Mouse (Mus musculus) telencephalon, adult 2 months (tissue): ENCODE data around the gene Cdc40.
A peak's percentile ranks its signal among the peaks of the same experiment; 100 is the strongest.

Source experiments
- DNase-seq: peaks from one replicate; pipeline ENCODE4 v3.0.0-alpha.2; 2011; ENCODE audit warnings: low read depth, low spot score

The Cdc40 gene

DNA sequence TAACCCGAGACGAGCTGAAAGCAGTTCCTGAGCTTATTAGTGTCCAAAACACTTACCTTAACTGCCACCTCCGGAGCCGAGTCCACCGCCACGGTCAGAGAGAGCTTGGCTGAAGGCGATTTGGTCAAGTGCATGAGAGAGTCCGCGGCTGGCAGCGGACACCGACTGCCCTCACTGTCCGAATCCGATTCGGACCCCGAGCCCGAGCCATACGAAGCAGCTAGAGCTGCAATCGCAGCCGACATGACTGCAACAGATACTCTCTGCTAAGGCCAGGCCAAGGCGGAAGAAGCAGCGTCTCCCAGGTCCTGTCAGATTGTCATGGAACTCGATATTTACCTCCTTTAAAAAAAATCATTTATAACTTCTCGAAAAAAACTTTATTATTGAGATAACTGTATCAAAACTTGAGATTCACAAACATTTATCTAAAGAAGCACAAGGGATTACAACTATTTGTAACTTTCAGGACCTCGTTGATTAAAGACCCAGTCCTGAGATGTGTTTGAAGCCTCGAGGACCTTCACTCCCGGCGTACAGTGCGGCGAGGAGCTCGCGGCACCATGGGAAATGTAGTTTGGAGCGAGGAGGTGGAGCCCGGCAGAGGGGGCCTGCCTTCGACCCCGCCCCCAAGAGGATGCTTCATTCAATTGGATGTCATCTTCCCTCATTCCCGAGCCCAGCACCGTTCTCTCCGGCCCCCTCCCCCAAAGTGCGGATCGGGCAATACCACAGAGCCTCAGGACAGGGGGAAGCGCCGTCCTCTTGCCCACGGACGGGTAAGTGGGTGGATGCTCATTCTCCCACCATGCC, at the start of gene Cdc40, which contains the start of gene Wasf1:
TSS of gene Cdc40 (minus strand) at position 481 of the 813 bp plus-strand sequence.
TSS of gene Wasf1 (plus strand) at position 645 of the 813 bp plus-strand sequence.
- peak; percentile 98 for DNase-seq

- no peak for DNase-seq
Observed at GRCm38 (mm10) chr10:40919464-40919863, 36.4 kb upstream of the Cdc40 start.

DNA sequence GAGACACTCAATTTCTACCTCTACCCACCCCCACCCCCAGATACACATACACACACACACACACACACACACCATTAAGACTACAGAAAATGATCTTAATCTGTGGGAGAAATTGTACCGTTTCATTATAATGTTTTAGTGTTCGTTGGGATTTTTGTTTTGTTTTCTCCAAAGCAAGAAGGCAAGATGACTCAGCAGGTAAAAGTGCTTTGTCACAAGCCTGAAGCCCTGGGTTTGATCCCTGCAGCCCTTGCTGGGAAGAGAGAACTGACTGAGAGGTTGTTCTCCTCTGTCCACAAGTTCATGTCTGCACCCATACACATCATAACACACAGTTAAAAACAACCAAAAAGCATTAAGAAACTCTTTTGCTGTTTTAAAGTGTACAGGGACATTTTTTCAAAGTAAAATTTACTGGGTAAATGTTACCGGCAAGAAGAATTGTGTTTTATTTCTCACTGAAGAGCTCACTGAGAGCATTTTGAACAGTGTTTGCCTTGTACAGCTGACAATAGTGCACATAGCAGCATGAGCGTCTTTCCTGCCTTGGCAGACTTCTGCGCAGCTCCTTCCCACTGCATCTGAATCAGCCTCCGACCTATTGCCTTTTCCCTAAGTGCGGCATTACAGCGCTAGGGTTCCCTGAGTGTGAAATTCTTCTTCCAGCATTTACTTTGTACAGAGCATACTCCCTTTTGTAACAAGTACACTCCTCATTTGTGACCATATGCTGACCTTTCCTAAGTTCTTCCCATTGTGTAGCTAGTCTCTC, 35.7 kb upstream of the Cdc40 start:
- no peak for DNase-seq

GRCm38 (mm10) chr10:40915240-40915639, 32.1 kb upstream of the Cdc40 start:
- no peak for DNase-seq

GRCm38 (mm10) chr10:40910811-40911210, 27.7 kb upstream of the Cdc40 start:
- DNase-seq = no peak

DNA sequence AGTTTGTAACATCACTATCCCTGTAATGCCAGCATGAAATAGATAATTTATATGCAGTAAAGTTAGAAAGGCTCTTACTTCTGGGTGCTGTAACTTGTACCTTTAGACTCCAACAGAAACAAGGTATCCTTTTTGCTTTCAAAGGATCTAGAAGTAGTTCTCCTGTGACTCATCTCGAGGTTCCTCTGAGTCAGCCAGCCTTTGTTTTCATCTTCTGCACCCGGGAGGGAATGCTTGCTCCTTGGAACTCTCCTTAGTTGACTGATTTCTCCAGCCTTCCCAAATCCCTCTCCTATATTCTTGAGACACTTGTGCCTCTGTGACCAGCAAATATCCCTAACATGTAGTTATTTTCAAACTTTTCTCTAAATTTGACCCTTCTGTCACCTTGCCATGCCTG, 25.5 kb upstream of the Cdc40 start:
- DNase-seq = no peak

GRCm38 (mm10) chr10:40906802-40907201, 23.7 kb upstream of the Cdc40 start:
- no peak for DNase-seq

GRCm38 (mm10) chr10:40906131-40906530, 23.0 kb upstream of the Cdc40 start:
- no peak for DNase-seq

- DNase-seq = no peak
Observed at GRCm38 (mm10) chr10:40901786-40902185, 18.7 kb upstream of the Cdc40 start.

DNA sequence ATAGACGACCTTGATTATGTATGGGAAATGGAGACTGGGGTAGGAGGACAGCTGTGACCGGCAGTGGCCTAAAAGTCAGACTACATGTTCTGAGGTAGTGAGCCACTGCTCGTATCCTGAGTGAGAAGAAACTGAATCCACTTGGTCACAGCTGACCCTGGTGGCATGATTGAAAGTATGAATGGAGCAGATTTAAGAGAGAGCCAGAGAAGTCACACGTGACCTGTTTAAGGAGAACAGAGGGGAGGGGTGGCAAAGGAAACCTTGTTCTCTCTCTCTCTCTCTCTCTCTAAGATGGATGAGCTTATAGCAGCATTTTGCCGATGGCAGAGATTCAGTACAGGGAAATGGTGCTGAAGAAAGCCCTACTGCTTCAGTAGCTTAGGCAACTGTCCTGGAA, 13.5 kb upstream of the Cdc40 start:
- DNase-seq = no peak

GRCm38 (mm10) chr10:40895765-40896164, 12.7 kb upstream of the Cdc40 start:
- DNase-seq = no peak

- peak; percentile 76 for DNase-seq
Observed at GRCm38 (mm10) chr10:40889146-40889545, 6.0 kb upstream of the Cdc40 start.

DNA sequence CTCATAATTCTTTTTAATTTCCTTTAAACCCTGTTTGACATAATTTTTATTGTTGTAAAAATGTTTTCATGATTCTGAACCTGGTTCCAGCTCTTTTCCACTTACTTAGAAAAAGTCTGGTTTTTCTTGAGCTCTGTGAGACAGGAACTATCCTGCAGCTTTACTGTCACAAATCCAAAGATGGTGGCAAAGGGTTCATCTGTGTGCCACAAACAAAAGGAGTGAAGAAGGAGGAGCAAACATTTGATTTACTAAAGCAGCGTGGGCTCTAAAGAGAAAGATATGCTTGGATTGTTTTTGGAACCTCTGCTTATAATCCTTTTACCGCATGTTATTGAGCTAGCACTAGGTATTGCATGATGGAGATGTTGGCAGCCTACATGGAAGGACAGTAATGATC, 4.2 kb upstream of the Cdc40 start:
- no peak for DNase-seq

DNA sequence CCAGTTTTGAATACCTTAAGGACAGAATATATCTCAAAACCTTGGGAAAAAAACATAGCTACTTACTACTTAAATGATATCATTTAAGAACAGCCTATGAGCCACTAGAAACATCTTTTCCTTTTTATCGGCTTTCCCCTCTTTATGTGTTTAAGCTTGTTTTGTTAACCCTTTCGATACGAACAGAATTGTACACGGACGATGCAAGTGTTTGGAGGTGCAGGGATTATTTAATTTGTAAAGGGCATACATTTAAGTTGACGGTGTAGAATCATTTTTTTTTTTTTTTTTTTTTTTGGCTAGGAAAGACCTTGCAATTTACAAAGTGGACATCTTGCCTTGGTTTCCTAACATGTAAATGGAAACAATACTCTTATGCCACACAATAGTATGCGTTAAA, 2.3 kb upstream of the Cdc40 start:
- no peak for DNase-seq

DNA sequence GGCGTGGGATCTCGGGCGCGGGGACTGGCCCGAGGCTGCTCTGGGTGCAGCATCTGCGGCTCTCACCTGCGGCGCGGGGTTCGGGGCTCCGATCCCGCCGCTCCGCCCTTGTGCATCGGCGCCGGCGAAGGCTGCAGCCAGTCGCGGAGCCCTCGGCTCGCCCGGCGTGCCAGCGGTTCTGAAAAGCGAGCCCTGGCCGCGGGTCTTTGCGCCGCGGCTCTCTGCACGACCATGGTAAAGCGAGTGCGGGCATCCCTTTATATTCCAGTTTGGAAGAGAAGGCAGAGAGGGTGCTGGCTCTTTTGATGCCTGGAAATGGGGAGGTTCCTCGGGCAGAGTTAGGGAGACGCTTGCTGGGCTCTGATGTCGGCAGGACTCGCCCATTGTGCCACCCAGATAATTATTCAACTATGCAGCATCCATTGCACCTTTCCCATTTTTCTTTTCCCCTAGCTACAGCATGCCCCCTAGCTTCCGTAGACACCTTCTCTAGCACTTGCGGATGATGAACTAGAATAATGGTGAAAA, 1.2 kb upstream of the Cdc40 start:
- DNase-seq = peak; percentile 61

GRCm38 (mm10) chr10:40883644-40884278, 650 bp upstream of the Cdc40 start:
- DNase-seq = no peak

GRCm38 (mm10) chr10:40882333-40882732, 778 bp downstream of the Cdc40 start:
- DNase-seq = no peak

DNA sequence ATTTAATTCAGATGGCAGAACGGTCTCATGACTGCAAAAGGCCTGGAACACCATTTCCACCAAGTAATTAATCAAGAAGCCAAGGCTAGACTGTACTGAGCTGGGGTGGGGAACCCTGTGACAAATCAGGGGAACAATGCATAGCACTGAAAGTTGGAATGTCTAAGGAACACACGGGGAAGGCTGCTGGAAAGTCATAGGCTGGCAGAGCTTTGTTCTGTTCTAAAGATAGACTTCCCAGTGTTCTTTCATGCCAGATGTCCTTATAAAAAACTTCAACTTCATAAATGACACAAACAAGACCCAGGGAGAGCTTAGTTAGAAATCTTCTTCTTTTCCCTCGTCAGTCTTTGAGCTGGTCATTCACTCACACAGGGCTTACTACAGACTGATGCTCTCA, 1.9 kb downstream of the Cdc40 start:
- no peak for DNase-seq

- peak; percentile 72 for DNase-seq
Observed at GRCm38 (mm10) chr10:40879969-40880368, 3.1 kb downstream of the Cdc40 start.

GRCm38 (mm10) chr10:40878246-40878645, 4.9 kb downstream of the Cdc40 start:
- no peak for DNase-seq

- DNase-seq = no peak
Observed at GRCm38 (mm10) chr10:40872052-40872451, 11.1 kb downstream of the Cdc40 start.

GRCm38 (mm10) chr10:40871301-40871700, 11.8 kb downstream of the Cdc40 start:
- no peak for DNase-seq
